Mouse (Mus musculus) CH12.LX (cell line): ENCODE data around the gene Hunk. TPM values are rescaled to one million over a fixed set of nuclear protein-coding genes. Genes with fewer than 3 reads are reported as not detected.

ENCODE experiments used
- DNase-seq: peaks from one replicate; pipeline ENCODE4 v3.0.0-alpha.2; 2013; ENCODE audit errors: extremely low read depth
- H3K27ac ChIP-seq: 2 replicates; pipeline ENCODE4 v1.5.1; 2012; ENCODE audit warnings: low read depth, mild to moderate bottlenecking, control low read depth, moderate library complexity; ENCODE audit not compliant: insufficient read depth
- H3K27me3 ChIP-seq: replicated peaks from 2 replicates; pipeline ENCODE3; 2012; ENCODE audit warnings: inconsistent platforms
- H3K36me3 ChIP-seq, 2 experiments: replicated peaks in 1 of 2; 2 replicates each; pipeline versions ENCODE3 to v1.6.1; 2012; ENCODE audit warnings: inconsistent platforms in 1 of 2, low read length in 1 of 2, mild to moderate bottlenecking in 1 of 2, mixed read lengths in 1 of 2, moderate library complexity in 1 of 2; ENCODE audit not compliant: control insufficient read depth in 1 of 2, insufficient read depth in 1 of 2
- H3K4me1 ChIP-seq, 2 experiments: 2 replicates each; pipeline ENCODE4 v1.6.1; 2012; ENCODE audit warnings: inconsistent platforms in 1 of 2, moderate library complexity in 1 of 2; ENCODE audit not compliant: insufficient read depth in 2 of 2, control insufficient read depth in 1 of 2
- H3K4me2 ChIP-seq: 2 replicates; pipeline ENCODE4 v1.6.1; 2012; ENCODE audit warnings: low read depth, mild to moderate bottlenecking, control low read depth; ENCODE audit not compliant: poor library complexity, insufficient read depth, severe bottlenecking
- H3K4me3 ChIP-seq, 3 experiments: fragments of 150-350 bp in 1 of 3; sonication (generic) in 1 of 3; replicated peaks in 1 of 3; 2 replicates each; pipeline versions ENCODE3 to v1.5.1; 2011 to 2012; ENCODE audit warnings: low read depth in 2 of 3, low read length in 2 of 3, mild to moderate bottlenecking in 2 of 3, moderate library complexity in 2 of 3, control low read depth in 1 of 3, improper control_type of control experiment in 1 of 3, inconsistent platforms in 1 of 3, mixed read lengths in 1 of 3; ENCODE audit not compliant: poor library complexity in 1 of 3
- H3K79me2 ChIP-seq: replicated peaks from 2 replicates; pipeline ENCODE4 v1.6.1; 2012; ENCODE audit warnings: mild to moderate bottlenecking, moderate library complexity; ENCODE audit not compliant: control insufficient read depth, poor library complexity, insufficient read depth, severe bottlenecking; ENCODE audit errors: extremely low read depth
- H3K9ac ChIP-seq: 2 replicates; pipeline ENCODE4 v1.6.1; 2012; ENCODE audit warnings: low read depth, mild to moderate bottlenecking, control low read depth, moderate library complexity; ENCODE audit not compliant: insufficient read depth
- H3K9me3 ChIP-seq: replicated peaks from 2 replicates; pipeline ENCODE3; 2012; ENCODE audit warnings: low read length, inconsistent platforms, mixed read lengths
- BHLHE40 ChIP-seq: IDR thresholded peaks from 2 replicates; pipeline ENCODE4 v1.6.1; 2011; ENCODE audit warnings: mild to moderate bottlenecking, low read depth, low read length, improper control_type of control experiment
- CHD2 ChIP-seq: IDR thresholded peaks from 2 replicates; pipeline ENCODE4 v1.6.1; 2011; ENCODE audit warnings: low read length, improper control_type of control experiment
- E2F4 ChIP-seq: IDR thresholded peaks from 2 replicates; pipeline ENCODE4 v1.6.1; 2011; ENCODE audit warnings: low read depth, low read length, improper control_type of control experiment; ENCODE audit not compliant: insufficient replicate concordance
- ELF1 ChIP-seq: IDR thresholded peaks from 2 replicates; pipeline ENCODE4 v1.6.1; 2014; ENCODE audit warnings: low read depth, mild to moderate bottlenecking, inconsistent platforms, low read length, improper control_type of control experiment
- EP300 ChIP-seq: IDR thresholded peaks from 2 replicates; pipeline ENCODE4 v1.6.1; 2011; ENCODE audit warnings: low read length, improper control_type of control experiment
- KAT2A ChIP-seq: IDR thresholded peaks from 2 replicates; pipeline ENCODE4 v1.6.1; 2012; ENCODE audit warnings: low read length, improper control_type of control experiment, inconsistent platforms; ENCODE audit not compliant: insufficient replicate concordance
- MAFK ChIP-seq: IDR thresholded peaks from 2 replicates; pipeline ENCODE4 v1.6.1; 2011; ENCODE audit warnings: low read length, improper control_type of control experiment; ENCODE audit not compliant: insufficient replicate concordance
- MEF2A ChIP-seq: IDR thresholded peaks from 2 replicates; pipeline ENCODE4 v1.6.1; 2014; ENCODE audit warnings: low read depth, mild to moderate bottlenecking, inconsistent platforms, low read length, improper control_type of control experiment, borderline replicate concordance
- MXI1 ChIP-seq: IDR thresholded peaks from 2 replicates; pipeline ENCODE4 v1.6.1; 2011; ENCODE audit warnings: mild to moderate bottlenecking, low read depth, low read length, improper control_type of control experiment
- NRF1 ChIP-seq: IDR thresholded peaks from 2 replicates; pipeline ENCODE4 v1.6.1; 2014; ENCODE audit warnings: low read depth, mild to moderate bottlenecking, inconsistent platforms, low read length, improper control_type of control experiment, moderate library complexity
- PAX5 ChIP-seq: IDR thresholded peaks from 2 replicates; pipeline ENCODE4 v1.6.1; 2012; ENCODE audit warnings: low read length, inconsistent platforms, mixed read lengths
- RCOR1 ChIP-seq: conservative IDR thresholded peaks from 2 replicates; pipeline ENCODE4 v1.6.1; 2012; ENCODE audit warnings: low read depth, mild to moderate bottlenecking, inconsistent platforms, low read length, improper control_type of control experiment
- TBP ChIP-seq: conservative IDR thresholded peaks from 2 replicates; pipeline ENCODE4 v1.6.1; 2011; ENCODE audit warnings: low read depth, low read length, improper control_type of control experiment
- TCF12 ChIP-seq: IDR thresholded peaks from 2 replicates; pipeline ENCODE4 v1.6.1; 2014; ENCODE audit warnings: low read depth, mild to moderate bottlenecking, inconsistent platforms, low read length, improper control_type of control experiment
- USF2 ChIP-seq: conservative IDR thresholded peaks from 2 replicates; pipeline ENCODE4 v1.6.1; 2011; ENCODE audit warnings: low read depth, low read length, improper control_type of control experiment
- ZKSCAN1 ChIP-seq: IDR thresholded peaks from 2 replicates; pipeline ENCODE4 v1.6.1; 2012; ENCODE audit warnings: low read depth, inconsistent platforms, low read length, improper control_type of control experiment, borderline replicate concordance
- dilution Hi-C: fragments of 300-500 bp; cut with MboI; formaldehyde crosslinking; loops from 2 replicates; pipeline ENCODE4 v1.14.3; 2020; ENCODE audit warnings: low sequenced_read_pairs; ENCODE audit not compliant: extremely low pct_unique_long_range_greater_than_20kb, extremely low pct_ligation_motif_present
- in situ Hi-C: fragments of 300-500 bp; cut with MboI; formaldehyde crosslinking; loops from 3 replicates; pipeline ENCODE4 v1.14.3; 2019; ENCODE audit warnings: low sequenced_read_pairs, low pct_ligation_motif_present, low pct_unique_long_range_greater_than_20kb, mixed read lengths
- polyA plus RNA-seq: library from polyadenylated mRNA; unstranded; fragments of >175 nt; gene quantifications from 2 replicates; pipeline ENCODE4 v1.2.1, GENCODE M21; 2012; ENCODE audit warnings: low read depth; ENCODE audit not compliant: insufficient read length
- total RNA-seq, 2 experiments: library from RNA; depleted of rRNA; stranded (reverse); fragments of 300-350 nt in 1 of 2; fragments of >200 nt in 1 of 2; gene quantifications; 2 replicates each; pipeline ENCODE4 v1.2.3; 2012 to 2014

Gene Hunk
- total and polyA plus RNA-seq, 3 experiments: not detected

DNA sequence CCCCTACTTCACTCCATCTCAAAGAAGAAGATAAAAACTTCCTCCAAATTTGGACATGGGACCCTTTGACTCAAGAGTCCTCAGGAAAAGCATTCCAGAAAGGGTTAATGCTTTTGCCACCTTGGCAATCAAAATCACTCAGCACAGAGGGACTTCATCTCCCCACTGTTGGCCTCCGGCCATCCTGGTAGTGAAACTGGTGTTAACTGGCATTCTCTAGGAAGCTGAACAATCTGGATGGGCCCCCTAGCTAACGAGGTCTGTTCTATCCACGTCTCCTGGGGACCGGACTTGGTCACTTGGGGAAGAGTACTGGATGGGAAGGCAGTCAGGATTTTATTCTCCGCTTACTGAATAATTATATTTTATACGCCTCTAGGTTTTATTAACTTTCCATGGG lies 57.2 kb downstream of the Hunk start:
- no peak overlapping the region for H3K9ac ChIP-seq
- no peak overlapping the region for H3K4me3 ChIP-seq
- no peaks in the 10 kb centered on the region for H3K36me3 ChIP-seq
- no peaks in the 10 kb centered on the region for H3K79me2 ChIP-seq
- no peak overlapping the region for H3K4me2 ChIP-seq
- H3K27ac ChIP-seq: no peak overlapping the region
- DNase-seq: no peak
- in situ Hi-C loops (no loop called here), dilution Hi-C loops (no loop called here)
- H3K27me3 ChIP-seq: peaks cover 21% of the 10 kb centered on the region
- H3K4me1 ChIP-seq: no peaks in the 10 kb centered on the region
- H3K9me3 ChIP-seq: peaks cover 40% of the 10 kb centered on the region
- no peak for TF ChIP-seq CHD2
- TF ChIP-seq NRF1: no peak
- no peak for TF ChIP-seq USF2
- no peak for TF ChIP-seq ELF1
- no peak for TF ChIP-seq KAT2A
- no peak for TF ChIP-seq EP300
- no peak for TF ChIP-seq BHLHE40
- no peak for TF ChIP-seq PAX5
- no peak for TF ChIP-seq TCF12

DNA sequence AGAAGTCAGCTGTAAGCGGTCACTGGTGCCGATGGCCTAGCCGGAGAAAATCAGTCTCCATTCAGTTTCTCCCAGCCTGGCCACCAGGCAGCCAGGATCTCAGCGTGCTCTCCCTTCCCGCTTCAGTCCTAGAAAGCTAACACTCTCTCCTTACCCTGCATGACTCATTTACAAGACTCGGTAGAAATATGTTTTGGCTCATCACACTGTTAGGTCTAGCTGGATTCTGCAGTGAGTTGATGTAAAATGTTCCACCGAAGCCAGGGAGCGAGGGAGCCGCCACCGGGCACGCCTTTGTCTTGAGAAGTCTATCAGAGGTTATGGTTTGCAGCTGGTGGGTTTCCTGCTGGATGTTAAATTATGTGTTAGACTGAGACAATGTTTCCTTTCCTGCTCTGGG lies 67.4 kb downstream of the Hunk start:
- dilution Hi-C loops: no loop called here
- Histone ChIP-seq H3K4me1 (peaks cover 0 to 9% of the 10 kb centered on the region in 2 experiments; a peak in 2 of 4 replicates), H3K27me3 (peaks cover 16% of the 10 kb centered on the region), H3K4me3 (no peak overlapping the region), H3K79me2 (no peaks in the 10 kb centered on the region), H3K9ac (no peak overlapping the region), H3K27ac (no peak overlapping the region), H3K9me3 (peaks cover 31% of the 10 kb centered on the region), H3K36me3 (no peaks in the 10 kb centered on the region), H3K4me2 (no peak overlapping the region)
- no peak for TF ChIP-seq TBP
- no peak for TF ChIP-seq CHD2
- no peak for TF ChIP-seq ZKSCAN1
- no peak for TF ChIP-seq RCOR1
- no peak for TF ChIP-seq E2F4
- TF ChIP-seq MXI1: no peak
- no peak for TF ChIP-seq MEF2A
- TF ChIP-seq MAFK: no peak
- TF ChIP-seq EP300: no peak
- TF ChIP-seq BHLHE40: no peak
- in situ Hi-C loops: no loop called here
- DNase-seq: no peak
